Mouse (Mus musculus) G1E-ER4 (cell line): Measurements from ENCODE around the gene Unc13b. TPM values are rescaled to one million over a fixed set of nuclear protein-coding genes. Genes with fewer than 3 reads are reported as not detected.
A peak's percentile ranks its signal among the peaks of the same experiment; 100 is the strongest.

Experiments
- GATA1 ChIP-seq: IDR thresholded peaks from one replicate; pipeline ENCODE4 v1.8.0; 2012; ENCODE audit warnings: low read length, inconsistent platforms
- polyA plus RNA-seq: library from polyadenylated mRNA; stranded (reverse); fragments of >175 nt; gene quantifications from 2 replicates; pipeline ENCODE4 v1.2.3, GENCODE M21; 2012

Gene Unc13b
- polyA plus RNA-seq, 1 experiment: 0.16 TPM

GRCm38 (mm10) chr4:43046607-43047006, 12.1 kb upstream of the Unc13b start:
- no peak for TF ChIP-seq GATA1

DNA sequence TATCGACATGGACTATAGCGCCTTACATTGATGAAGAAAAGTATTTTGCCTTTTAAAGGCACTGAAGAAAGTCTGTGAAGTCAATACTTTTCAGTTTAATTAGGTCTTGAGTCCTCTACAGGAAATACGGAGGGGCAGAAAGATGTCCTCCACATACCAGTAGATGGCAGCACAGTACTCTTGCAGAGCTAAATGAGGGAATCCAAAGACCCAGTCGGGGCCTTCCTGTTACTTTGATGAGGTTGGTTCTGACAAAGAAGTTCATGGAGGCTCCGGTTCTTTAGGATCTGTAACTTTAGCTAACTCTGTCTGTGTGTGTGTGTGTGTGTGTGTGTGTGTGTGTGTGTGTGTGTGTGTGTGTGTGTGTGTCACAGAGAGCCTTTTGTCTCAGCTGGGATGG, 11.5 kb upstream of the Unc13b start:
- no peak for TF ChIP-seq GATA1

GRCm38 (mm10) chr4:43052627-43053026, 6.1 kb upstream of the Unc13b start:
- TF ChIP-seq GATA1: no peak

DNA sequence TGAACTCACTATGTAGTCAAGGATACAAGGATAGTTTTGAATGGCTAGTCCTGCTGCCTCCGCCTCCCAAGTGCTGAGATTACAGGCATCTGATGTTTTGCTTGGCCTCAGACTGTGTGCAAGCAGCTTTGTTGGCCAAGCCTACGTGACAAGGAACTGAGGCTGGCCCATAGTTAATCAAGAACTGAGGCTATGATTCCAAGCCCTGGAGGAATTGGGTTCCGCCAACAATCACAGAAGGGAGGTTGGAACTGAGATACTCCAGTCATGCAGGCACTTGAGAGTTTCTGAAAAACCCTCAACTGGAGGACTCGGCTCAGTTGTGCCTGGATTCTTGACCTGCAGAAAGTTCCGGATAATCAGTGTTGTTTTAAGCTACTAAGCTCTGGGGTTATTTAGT, 1.1 kb upstream of the Unc13b start:
- TF ChIP-seq GATA1: no peak

DNA sequence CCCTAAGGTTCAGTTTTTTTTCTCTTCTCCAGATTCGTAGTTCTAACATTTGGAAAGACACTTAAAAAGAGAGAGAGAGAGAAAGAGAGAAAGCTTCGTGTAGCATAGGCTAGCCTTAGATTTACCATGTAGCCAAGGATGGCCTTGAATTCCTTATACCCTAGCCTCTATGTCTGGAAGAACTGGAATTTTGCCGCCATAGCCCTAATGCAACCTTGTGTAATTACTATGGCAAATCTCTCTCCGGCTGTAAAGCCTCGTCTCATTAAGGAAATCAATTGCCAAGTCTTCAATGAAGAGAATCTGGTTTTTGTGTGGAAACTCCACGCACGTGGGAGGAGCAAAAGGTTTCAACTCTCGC, 381 bp upstream of the Unc13b start:
- TF ChIP-seq GATA1: no peak

GRCm38 (mm10) chr4:43059697-43060096, 944 bp downstream of the Unc13b start:
- no peak for TF ChIP-seq GATA1

GRCm38 (mm10) chr4:43060286-43060685, 1.5 kb downstream of the Unc13b start:
- TF ChIP-seq GATA1: no peak

GRCm38 (mm10) chr4:43065471-43065870, 6.7 kb downstream of the Unc13b start:
- no peak for TF ChIP-seq GATA1

DNA sequence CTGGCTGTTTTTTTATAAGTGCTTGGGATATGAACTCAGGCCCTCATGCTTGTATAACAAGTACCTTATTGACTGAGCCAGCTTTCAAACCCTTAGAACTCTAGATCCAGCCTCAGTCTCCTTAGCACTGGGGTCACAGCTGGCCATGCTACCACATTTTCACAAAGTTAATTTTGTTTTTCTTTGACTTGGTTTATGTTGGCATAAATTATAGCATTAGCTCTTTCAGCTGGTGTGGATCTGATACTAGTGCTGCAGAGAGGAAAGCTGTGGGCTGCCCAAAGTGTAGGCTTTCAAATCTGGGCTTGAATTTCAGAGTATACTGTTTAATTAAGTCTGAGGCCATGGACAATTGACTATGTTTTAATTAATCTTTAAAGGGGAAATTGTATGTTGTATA, 16.2 kb downstream of the Unc13b start:
- no peak for TF ChIP-seq GATA1

DNA sequence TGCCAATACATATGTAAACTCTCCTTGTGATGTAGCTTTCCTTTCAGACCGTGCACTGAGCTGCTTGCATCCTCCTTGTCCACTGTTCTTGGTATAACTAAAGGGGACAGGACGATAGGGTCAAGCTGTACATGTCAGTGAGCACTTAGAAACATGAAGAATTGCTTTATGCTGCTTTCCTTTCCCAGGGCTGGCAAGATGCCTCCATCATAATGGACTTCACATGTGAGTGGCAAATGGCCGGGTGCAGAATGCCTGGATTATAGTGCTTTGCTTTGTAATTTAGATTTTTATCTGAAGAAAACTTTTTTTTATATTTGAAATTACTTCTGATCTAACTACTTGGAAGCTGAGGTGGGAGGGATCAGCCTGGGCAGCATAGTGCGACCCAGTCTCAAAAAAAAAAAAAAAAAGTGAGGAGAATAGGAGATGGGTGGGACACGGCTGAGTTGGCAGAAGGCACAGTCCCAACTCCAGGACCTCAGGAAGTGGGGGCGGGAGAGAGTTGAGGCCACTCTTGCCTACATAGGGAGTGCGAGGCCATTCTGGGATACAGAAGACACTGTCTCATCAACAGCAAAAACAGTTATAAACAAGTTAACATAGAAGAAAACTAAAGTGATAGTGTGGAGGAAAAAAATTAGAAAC, 19.4 kb downstream of the Unc13b start:
- TF ChIP-seq GATA1: no peak

DNA sequence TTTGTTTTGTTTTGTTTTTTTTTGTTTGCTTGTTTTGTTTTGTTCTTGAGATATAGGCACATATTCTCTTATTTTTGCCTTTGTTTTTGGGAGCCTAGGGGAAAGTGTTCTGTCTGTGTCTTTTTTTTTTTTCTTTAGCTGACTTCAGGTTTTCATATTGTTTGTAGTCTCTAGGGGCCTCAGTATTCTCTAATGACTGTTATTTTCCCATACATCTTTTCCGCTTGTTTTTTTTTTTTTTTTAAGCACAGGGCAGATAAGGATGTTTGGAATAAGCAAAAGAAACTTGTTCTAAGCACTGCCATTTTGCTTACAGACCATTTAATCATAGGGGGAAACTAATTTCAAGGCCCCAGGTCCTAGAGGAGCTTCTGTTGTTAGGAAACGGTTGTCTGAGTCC, 23.7 kb downstream of the Unc13b start:
- no peak for TF ChIP-seq GATA1

- TF ChIP-seq GATA1: no peak
Measured at GRCm38 (mm10) chr4:43089950-43090349, 31.2 kb downstream of the Unc13b start.

GRCm38 (mm10) chr4:43091183-43091582, 32.4 kb downstream of the Unc13b start:
- TF ChIP-seq GATA1: no peak

- no peak for TF ChIP-seq GATA1
Measured at GRCm38 (mm10) chr4:43113491-43113890, 54.7 kb downstream of the Unc13b start.

DNA sequence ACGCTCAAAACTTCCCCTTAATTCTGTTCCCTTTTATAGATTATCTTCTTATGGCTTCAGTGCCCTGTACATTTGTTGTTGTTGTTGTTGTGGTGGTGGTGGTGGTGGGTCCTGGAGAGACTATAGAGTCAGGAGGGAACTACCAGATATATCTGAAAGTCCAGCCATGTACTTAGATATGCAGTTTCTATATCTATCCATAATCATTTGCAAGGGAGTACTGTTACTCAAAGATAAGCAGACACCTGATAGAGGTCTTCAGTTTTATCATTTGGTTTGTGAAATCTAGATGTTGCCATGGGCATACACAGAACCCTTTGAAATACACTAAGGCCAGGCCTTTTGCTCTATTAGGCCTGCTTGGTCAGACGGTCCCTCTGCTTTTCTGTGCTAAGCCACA, 55.8 kb downstream of the Unc13b start:
- TF ChIP-seq GATA1: peak; percentile 65

- no peak for TF ChIP-seq GATA1
Measured at GRCm38 (mm10) chr4:43114946-43115345, 56.2 kb downstream of the Unc13b start.

DNA sequence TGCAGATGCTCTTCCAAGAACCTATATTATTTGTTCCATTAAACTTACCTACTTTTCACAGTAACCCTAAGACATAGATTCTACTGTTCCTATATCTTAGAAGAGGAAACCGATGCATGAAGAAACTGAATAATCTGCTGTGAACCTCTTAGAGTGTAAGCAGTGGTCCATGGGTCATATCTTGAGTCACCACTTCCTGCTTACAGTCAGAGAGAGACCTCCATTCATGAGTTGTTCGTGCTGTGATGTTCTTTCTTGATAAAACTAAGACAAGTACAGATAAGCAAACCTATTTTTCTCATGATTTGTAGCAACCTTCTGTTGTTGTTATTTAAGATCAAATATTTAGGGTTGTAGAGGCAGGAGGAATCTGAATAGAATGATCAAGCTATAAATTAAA, 57.5 kb downstream of the Unc13b start:
- TF ChIP-seq GATA1: no peak

- TF ChIP-seq GATA1: no peak
Measured at GRCm38 (mm10) chr4:43129750-43130149, 71.0 kb downstream of the Unc13b start.

GRCm38 (mm10) chr4:43142610-43143009, 83.9 kb downstream of the Unc13b start:
- TF ChIP-seq GATA1: no peak
